Mouse (Mus musculus) lung, postnatal 25 days (tissue): ENCODE results near the gene Icam5.
"Not testable (repeated sequence)": the region's sequence is repeated elsewhere in the genome, so short reads cannot be mapped to it uniquely, and the experiment has no call there.

ENCODE experiments used
- DNase-seq: peaks from one replicate; pipeline ENCODE4 v3.0.0; 2022; ENCODE audit warnings: low spot score

Gene Icam5

GRCm38 (mm10) chr9:21031896-21032351, at the start of gene Icam5:
TSS of gene Icam5 (plus strand) at chr9:21032073.
- DNase-seq = no peak

- no peak for DNase-seq
These were observed 49.7 kb upstream of the Icam5 start for GRCm38 (mm10) chr9:20982171-20982570.

DNA sequence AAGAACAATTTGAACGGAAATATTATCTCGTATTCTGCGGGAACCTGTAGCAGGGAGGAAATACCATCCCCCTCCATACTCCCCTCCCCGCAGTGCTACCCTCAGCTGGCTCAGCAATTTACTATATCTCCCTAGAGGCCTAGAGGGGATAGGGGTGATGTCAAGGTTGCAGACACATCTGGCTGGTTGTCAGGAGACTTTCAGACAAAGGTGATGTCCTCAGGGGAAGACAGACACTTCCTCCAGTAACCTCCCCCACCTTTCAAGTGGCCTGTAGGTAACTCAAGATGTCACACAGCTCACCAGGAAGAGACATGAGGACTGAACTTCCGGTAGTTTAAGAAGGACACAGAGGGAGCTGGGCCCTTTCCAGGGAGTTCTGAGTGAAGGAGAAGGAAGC, 48.7 kb upstream of the Icam5 start:
- DNase-seq = no peak

DNA sequence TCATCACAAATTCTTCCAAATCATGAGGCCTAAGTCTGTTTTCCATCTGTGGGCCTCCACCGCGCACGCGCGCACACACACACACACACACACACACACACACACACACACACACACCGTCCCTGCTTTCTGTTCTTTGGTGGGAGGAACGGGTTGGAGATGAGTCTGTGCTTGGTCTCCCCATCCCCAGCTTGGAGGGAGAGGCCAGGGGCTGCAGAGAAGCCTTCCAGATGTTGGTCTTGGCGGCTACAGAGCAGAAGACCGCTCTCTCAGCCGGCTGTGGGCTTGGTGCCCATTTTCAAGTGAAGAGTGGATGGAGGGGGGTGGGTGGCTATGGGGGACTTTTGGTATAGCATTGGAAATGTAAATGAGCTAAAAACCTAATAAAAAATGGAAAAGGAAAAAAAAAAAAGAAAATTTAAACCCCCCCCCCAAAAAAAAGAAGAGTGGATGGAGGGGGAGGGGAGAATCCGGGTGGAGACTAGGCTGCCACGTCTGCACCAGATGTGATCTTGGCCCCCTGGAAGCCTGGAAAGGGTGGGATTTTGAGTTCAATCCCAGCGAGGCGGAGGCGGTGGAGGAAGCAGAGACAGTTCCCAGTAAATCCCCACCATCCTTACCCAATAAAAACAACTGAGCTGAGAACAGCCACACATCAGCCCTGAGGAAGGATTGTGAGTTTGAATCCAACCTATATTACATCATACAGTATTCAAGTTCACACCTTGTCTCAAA, 44.8 kb upstream of the Icam5 start:
- no peak for DNase-seq

- no peak for DNase-seq
These were observed 43.9 kb upstream of the Icam5 start for GRCm38 (mm10) chr9:20987953-20988352.

- peak; percentile 74 for DNase-seq
These were observed 41.0 kb upstream of the Icam5 start for GRCm38 (mm10) chr9:20990861-20991260.

DNA sequence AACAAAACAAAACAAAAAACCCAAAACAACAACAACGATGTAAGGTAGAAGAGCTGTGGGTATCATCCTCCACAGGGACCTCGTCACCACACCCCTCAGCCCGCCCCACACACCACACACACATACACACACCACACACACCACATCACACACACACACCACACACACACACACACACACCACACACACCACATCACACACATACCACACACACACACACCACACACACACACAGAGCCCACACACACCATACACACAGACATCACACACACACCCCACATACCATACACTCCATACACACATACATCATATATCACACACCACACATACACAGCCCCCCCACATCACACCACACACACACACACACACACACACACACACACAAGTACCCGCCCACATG, 40.3 kb upstream of the Icam5 start:
- no peak for DNase-seq

DNA sequence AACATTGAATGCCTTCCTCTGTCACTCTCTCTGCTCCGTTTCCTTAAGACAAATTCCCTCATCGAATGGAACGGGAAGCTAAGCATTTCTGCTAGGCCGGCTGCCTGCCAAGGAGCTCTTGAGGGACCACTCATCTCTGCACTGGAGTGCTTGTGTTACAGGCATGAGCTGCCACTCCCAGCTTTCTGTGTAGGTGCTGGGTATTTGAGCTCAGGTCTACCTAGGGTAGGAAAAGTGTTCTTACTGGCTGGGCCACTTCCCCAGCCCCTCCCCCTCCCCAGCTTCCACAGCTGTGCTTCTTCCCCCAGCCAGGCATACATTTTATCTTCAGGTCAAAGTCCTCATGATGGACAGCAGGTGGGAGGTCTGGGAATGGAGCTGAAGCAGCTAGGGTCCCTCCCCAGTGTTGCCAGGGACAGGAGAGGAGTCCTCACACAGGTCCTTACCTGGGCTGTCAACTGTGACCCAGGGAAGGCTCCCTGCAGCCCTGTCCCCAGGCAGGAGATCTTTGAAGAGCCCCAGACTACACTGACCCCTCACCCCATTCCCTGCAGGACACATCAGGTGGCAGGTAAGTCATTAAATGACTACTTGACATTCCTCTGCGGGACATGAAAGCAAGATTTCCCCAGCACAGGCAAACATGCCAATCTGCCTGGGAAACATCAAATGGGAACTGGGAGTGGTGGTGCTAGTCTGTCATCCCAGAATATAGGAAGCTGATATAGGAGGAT, 38.5 kb upstream of the Icam5 start:
- DNase-seq = peak; percentile 93

DNA sequence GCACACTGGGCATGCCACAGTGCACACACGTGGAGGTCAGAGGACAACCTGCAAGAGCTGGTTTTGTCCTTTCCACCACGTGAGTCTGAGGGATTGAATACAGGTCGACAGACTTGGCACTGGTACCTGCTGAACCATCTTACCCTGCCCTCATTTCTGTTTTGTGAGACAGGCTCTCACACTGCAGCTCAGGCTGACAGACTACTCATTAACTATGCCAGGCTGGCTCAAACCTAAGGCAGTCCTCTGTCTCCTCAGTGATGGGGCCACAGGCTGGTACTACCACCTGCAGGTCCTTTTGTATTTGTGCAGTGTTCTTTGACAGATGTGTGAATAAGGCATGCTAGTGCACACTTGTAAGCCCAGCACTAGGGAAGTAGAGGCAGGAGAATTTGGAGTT, 36.8 kb upstream of the Icam5 start:
- no peak for DNase-seq

GRCm38 (mm10) chr9:20997065-20997464, 34.8 kb upstream of the Icam5 start:
- DNase-seq = no peak

DNA sequence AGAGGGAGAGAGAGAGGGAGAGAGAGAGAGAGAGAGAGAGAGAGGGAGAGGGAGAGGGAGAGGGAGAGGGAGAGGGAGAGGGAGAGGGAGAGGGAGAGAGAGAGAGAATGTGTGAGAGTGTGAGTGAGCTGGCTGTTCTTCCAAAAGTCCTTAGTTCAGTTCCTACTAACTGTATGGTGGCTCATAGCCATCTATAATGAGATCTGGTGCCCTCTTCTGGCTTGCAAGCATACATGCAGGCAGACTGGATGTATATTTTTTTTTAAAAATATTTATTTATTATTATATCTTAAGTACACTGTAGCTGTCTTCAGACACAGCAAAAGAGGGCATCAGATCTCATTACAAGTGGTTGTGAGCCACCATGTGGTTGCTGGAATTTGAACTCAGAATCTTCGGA, 33.5 kb upstream of the Icam5 start:
- not testable (repeated sequence) for DNase-seq

- no peak for DNase-seq
These were observed 31.1 kb upstream of the Icam5 start for GRCm38 (mm10) chr9:21000811-21001210.

GRCm38 (mm10) chr9:21001651-21002200, 30.1 kb upstream of the Icam5 start:
- no peak for DNase-seq

DNA sequence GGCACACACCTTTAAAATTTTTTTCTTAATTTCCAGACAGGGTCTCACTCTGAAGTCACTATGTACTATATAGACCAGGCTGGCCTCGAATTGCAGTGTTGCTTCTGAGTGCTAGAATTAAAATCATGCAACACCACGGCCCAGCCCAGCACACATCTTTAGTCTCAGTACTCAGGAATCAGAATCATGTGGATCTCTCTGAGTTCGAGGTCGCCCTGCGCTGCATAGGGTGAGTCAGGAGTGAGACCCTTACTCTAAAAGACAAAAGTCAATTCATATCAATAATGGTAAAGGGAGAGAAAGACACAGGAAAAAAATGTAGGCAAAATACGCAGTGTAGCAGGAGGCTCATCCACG, 29.6 kb upstream of the Icam5 start:
- no peak for DNase-seq

DNA sequence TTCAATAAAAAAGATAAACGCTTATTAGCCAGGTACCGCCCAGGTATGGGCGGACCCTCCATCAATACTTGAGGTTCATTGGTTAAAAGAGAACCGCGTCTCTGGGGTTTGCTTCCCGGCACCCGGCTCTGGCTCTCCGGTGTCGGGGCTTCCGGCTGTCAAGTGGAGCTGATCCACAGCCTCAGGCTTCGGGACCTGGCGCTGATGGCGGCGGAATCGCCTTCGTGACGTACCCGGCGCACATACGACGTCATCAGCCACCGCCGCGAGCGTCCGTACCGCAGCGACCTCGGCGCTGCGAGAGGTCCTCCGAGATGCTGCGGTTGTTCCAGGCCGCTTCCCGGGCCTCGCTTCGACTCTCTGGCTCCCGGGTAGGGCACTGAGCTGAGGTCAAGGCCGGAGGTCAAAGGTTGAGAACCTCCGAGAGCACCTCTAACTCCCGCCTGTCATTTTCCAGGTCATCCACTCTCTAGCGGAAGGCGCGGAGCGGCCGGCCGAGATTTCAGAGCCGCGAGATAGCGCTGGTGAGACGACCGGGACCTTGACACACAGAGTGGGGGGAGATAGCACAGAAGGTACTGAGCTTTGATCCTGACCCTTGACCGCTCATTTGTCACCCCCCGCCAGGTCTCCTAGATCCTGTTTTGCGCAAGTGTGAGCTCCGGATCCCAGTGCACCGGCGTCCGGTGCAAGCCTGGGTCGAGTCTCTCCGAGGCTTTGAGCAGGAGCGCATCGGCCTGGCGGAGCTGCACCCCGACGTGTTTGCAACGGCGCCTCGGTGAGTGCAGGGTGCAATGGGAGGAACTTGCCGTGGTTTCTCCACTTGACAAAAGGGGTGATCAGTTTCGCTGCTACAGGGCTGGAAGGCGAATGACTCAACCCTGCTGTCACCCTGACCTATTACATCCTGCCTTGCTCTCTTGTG, 29.0 kb upstream of the Icam5 start, which contains the start of gene Mrpl4:
Gene Mrpl4, plus strand, starts transcription at position 112 of the 925 bp plus-strand sequence.
- DNase-seq = peak; percentile 87

- DNase-seq = no peak
These were observed 24.4 kb upstream of the Icam5 start for GRCm38 (mm10) chr9:21007313-21007952.

DNA sequence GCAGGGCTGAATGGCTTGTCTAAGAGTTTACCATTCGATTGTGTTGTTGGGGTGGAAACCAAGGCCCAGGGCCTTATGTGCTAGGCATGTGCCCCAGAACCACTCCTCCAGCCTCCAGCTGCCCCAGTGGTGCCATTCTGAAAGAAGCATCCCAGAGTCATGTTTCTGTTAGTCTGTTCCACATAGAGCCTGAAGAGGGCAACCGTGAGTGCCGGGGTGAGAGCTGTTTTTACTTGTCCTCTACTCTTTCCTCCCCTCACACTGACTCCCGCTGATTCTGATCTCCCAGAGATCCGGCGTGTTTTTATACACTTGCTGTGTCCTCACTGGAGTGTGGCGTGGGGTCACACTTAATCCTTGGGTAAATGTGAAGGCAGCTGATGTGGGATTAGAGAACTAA, 23.9 kb upstream of the Icam5 start:
- DNase-seq = no peak

DNA sequence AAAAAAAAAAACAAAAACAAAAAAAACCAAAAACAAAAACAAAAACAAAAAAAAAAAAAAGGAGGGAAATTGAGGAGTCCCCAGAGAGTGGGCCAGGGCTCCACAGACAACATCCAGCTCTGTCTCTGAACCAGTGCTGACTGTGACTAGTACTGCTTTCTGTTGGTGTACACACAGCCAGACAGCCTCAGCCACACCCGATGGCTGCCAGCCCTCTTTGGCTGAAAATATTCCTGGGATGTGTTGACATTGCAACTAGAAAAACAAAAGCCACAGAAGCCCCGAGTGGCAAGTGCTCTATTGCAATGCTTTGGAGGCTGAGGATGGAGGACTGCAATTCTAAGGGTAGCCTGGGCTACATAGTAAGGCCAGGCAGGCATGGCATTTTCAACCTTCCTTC, 21.5 kb upstream of the Icam5 start:
- peak; percentile 72 for DNase-seq

GRCm38 (mm10) chr9:21010939-21011541, 20.8 kb upstream of the Icam5 start:
- not testable (repeated sequence) for DNase-seq

DNA sequence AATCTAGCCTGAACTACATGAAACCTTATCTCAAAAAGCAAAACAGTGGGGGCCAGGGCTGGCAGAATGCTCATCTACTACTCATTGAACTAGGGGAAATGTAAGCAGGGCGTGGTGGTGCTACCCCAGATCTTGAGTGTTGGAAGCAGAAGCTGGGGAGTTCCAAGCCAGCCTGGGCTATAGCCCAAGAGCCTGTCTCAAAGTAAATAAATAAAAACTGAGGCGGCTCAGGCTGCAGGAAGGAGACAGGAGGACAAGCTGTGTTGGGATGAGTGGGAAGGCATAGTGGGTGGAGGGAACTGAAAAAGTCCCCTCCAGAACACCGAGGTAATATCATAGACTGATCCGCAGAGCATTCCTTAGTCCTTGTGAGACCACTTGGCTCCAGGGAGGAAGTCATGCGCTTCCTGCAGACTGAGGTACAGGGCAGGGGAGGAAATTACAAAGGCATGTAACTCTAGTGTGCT, 20.0 kb upstream of the Icam5 start:
- DNase-seq = peak; percentile 81

- DNase-seq = no peak
These were observed 19.5 kb upstream of the Icam5 start for GRCm38 (mm10) chr9:21012368-21012767.
